Comparison of ENCODE assay signal across 20 mouse cellular contexts in genomic region chr7:6663430-6663829, GRCm38 (mm10). TPM values are rescaled to one million over a fixed set of nuclear protein-coding genes. Genes with fewer than 3 reads are reported as not detected.
DNase-seq lines count a peak whose midpoint lies in the region; ATAC-seq and TF ChIP-seq lines count a peak whose summit lies in the region.
"Had no signal": no experiment of that assay in that cellular context is flagged by ENCODE, and none has a peak within 500 bp of the region (broad histone marks: within the 10 kb centered on the region; RNA-seq: fewer than 3 reads in every experiment).

No protein-coding gene starts in this region.

- no peaks in the 10 kb centered on the region for H3K9me3 ChIP-seq in midbrain, embryonic 11.5 days (ENCODE audit: control insufficient read depth, low read length)
- H3K9me3 ChIP-seq: forebrain, embryonic 12.5 days; heart, embryonic 15.5 days; hindbrain, embryonic 15.5 days had no signal

- ATAC-seq in midbrain, embryonic 11.5 days (ENCODE audit: low FRiP score), result no peak
- ATAC-seq: forebrain, embryonic 16.5 days had no signal

- DNase-seq in layer of hippocampus, adult 18-20 months (ENCODE audit: low spot score in 2 of 2), result peak; percentile 25 to 65
- DNase-seq in layer of hippocampus, postnatal 25 days (ENCODE audit: extremely low spot score in 1 of 2, low spot score in 1 of 2), result no peak
- peak; percentile 8 to 25 for DNase-seq in layer of hippocampus, adult 8-10 months (ENCODE audit: low spot score in 2 of 2)
- DNase-seq in layer of hippocampus, postnatal 36 days, result peak; percentile 17 to 21
- no peak for DNase-seq in kidney, adult 2 months
- no peak for DNase-seq in midbrain, embryonic 11.5 days (ENCODE audit: low spot score, missing footprints)
- DNase-seq: adrenal gland, adult 2 months; adrenal gland, postnatal 25 days; cerebellum, adult 2 months; cerebellum, postnatal 10 days; gastrocnemius, postnatal 10 days; heart, adult 2 months had no signal

- no peak overlapping the region for H3K4me2 ChIP-seq in midbrain, embryonic 11.5 days
- H3K4me2 ChIP-seq: embryonic facial prominence, embryonic 12.5 days; forebrain, embryonic 12.5 days; heart, embryonic 11.5 days; heart, embryonic 15.5 days; hindbrain, embryonic 15.5 days had no signal

- no peaks in the 10 kb centered on the region for H3K36me3 ChIP-seq in kidney, adult 2 months (ENCODE audit: control insufficient read depth, insufficient read depth, low read length)
- H3K36me3 ChIP-seq in midbrain, embryonic 11.5 days (ENCODE audit: control insufficient read depth, insufficient read depth, low read length), result no peaks in the 10 kb centered on the region
- H3K36me3 ChIP-seq: embryonic facial prominence, embryonic 12.5 days; forebrain, embryonic 12.5 days; heart, embryonic 15.5 days; hindbrain, embryonic 10.5 days; hindbrain, embryonic 15.5 days had no signal

- H3K4me1 ChIP-seq in kidney, adult 2 months (ENCODE audit: control insufficient read depth, insufficient read depth, low read length), result no peaks in the 10 kb centered on the region
- H3K4me1 ChIP-seq in midbrain, embryonic 11.5 days (ENCODE audit: control insufficient read depth, insufficient read depth, low read length), result no peaks in the 10 kb centered on the region
- H3K4me1 ChIP-seq: embryonic facial prominence, embryonic 12.5 days; forebrain, embryonic 12.5 days; hindbrain, embryonic 10.5 days; hindbrain, embryonic 15.5 days had no signal

- H3K4me3 ChIP-seq in kidney, adult 2 months (ENCODE audit: insufficient read depth, low read depth, low read length), result no peak overlapping the region
- no peak overlapping the region for H3K4me3 ChIP-seq in midbrain, embryonic 11.5 days (ENCODE audit: low read depth, low read length)
- H3K4me3 ChIP-seq: embryonic facial prominence, embryonic 12.5 days; forebrain, embryonic 12.5 days; heart, adult 2 months; heart, embryonic 15.5 days; hindbrain, embryonic 10.5 days; hindbrain, embryonic 15.5 days had no signal

- H3K27ac ChIP-seq in kidney, adult 2 months (ENCODE audit: insufficient read depth, low read depth, low read length), result no peak overlapping the region
- H3K27ac ChIP-seq in midbrain, embryonic 11.5 days (ENCODE audit: low read depth, low read length), result no peak overlapping the region
- H3K27ac ChIP-seq: embryonic facial prominence, embryonic 12.5 days; forebrain, embryonic 12.5 days; heart, adult 2 months; heart, embryonic 15.5 days; hindbrain, embryonic 10.5 days; hindbrain, embryonic 15.5 days had no signal

- TF ChIP-seq POLR2A in kidney, adult 2 months (IDR thresholded peaks at IDR 0.05; ENCODE audit: low read depth, low read length), result no peak

- no peaks in the 10 kb centered on the region for H3K27me3 ChIP-seq in kidney, adult 2 months (replicated peaks; ENCODE audit: control insufficient read depth, insufficient read depth, low read length)
- no peaks in the 10 kb centered on the region for H3K27me3 ChIP-seq in midbrain, embryonic 11.5 days (ENCODE audit: control insufficient read depth, insufficient read depth, low read length)
- H3K27me3 ChIP-seq: embryonic facial prominence, embryonic 12.5 days; forebrain, embryonic 12.5 days; heart, embryonic 15.5 days; hindbrain, embryonic 15.5 days had no signal

- no peak for TF ChIP-seq CTCF in kidney, adult 2 months (conservative IDR thresholded peaks at IDR 0.05; ENCODE audit: insufficient read depth, insufficient read length, low read depth, low read length)

- 69% methylated on average over 7 of the region's 7 CpGs for WGBS in kidney, adult 2 months
- 81% methylated on average over 7 of the region's 7 CpGs for WGBS in midbrain, embryonic 11.5 days

- no peak overlapping the region for H3K9ac ChIP-seq in midbrain, embryonic 11.5 days (ENCODE audit: low read length)
- H3K9ac ChIP-seq: embryonic facial prominence, embryonic 12.5 days; forebrain, embryonic 12.5 days; heart, embryonic 15.5 days; hindbrain, embryonic 15.5 days had no signal

RNA-seq across cellular contexts. Expression of gene Zim1, which starts 32.8 kb away (rescaled TPM):
- 1 to 10 TPM; 6.5 to 8.3 TPM for total RNA-seq in layer of hippocampus, adult 18-20 months (2021)
- total RNA-seq in layer of hippocampus, postnatal 25 days (2021), result 1 to 10 TPM; 5.6 to 7.4 TPM
- 1 to 10 TPM; 4.4 to 8.8 (median 6.5) TPM for total RNA-seq in layer of hippocampus, adult 8-10 months (2022)
- total RNA-seq in layer of hippocampus, postnatal 36 days (2021), result 10 to 100 TPM in 1 of 2 experiments, 1 to 10 TPM in 1; 8.9 to 10.5 TPM
- polyA plus RNA-seq in kidney, adult 2 months (2012; rRNA removed), result 0.53 and 1.2 TPM in 2 replicates
- polyA plus RNA-seq in midbrain, embryonic 11.5 days (2014; fragmentation: Nextera tagmentation; extraction: Ambion mirVana), result 0.93 and 1.6 TPM in 2 replicates
- total RNA-seq: common myeloid progenitor, adult 5-6 weeks had no signal

Comparison
In these comparisons a context has a peak if more than half of its experiments do, and no peak if none do; other contexts are left out.
1. DNase-seq: peak in layer of hippocampus, adult 18-20 months (2 of 2), layer of hippocampus, adult 8-10 months (2 of 2) and layer of hippocampus, postnatal 36 days (2 of 2); none in layer of hippocampus, postnatal 25 days (0 of 2), kidney, adult 2 months (single experiment) and midbrain, embryonic 11.5 days (single experiment).